Mouse (Mus musculus): ENCODE measurements around the gene Kbtbd3. TPM values are rescaled to one million over a fixed set of nuclear protein-coding genes. Genes with fewer than 3 reads are reported as not detected.

Gene Kbtbd3
- polyA plus RNA-seq, 1 experiment: 0.35 TPM

- no peak overlapping the region for H3K4me3 ChIP-seq (ENCODE audit: control insufficient read depth, insufficient read depth, low read length)
- no peak overlapping the region for H3K27ac ChIP-seq (ENCODE audit: control insufficient read depth, insufficient read depth, low read length)
- WGBS: 55% methylated on average over 1 of the region's 1 CpGs
- H3K36me3 ChIP-seq (ENCODE audit: control insufficient read depth, insufficient read depth, low read length): peaks cover 10% of the 10 kb centered on the region
- H3K27me3 ChIP-seq (ENCODE audit: control insufficient read depth, insufficient read depth, low read length): no peaks in the 10 kb centered on the region
- no peak for DNase-seq
- TF ChIP-seq POLR2A (IDR thresholded peaks at IDR 0.05; ENCODE audit: control insufficient read depth, extremely low read depth, insufficient read depth, low read length, poor library complexity): no peak
- TF ChIP-seq CTCF (IDR thresholded peaks at IDR 0.05; ENCODE audit: borderline replicate concordance, control insufficient read depth, extremely low read depth, insufficient read depth, low read length, poor library complexity): no peak
- H3K4me1 ChIP-seq (replicated peaks; ENCODE audit: control insufficient read depth, insufficient read depth, low read length): no peaks in the 10 kb centered on the region
Measured at GRCm38 (mm10) chr9:4304867-4305266, 4.8 kb upstream of the Kbtbd3 start.

DNA sequence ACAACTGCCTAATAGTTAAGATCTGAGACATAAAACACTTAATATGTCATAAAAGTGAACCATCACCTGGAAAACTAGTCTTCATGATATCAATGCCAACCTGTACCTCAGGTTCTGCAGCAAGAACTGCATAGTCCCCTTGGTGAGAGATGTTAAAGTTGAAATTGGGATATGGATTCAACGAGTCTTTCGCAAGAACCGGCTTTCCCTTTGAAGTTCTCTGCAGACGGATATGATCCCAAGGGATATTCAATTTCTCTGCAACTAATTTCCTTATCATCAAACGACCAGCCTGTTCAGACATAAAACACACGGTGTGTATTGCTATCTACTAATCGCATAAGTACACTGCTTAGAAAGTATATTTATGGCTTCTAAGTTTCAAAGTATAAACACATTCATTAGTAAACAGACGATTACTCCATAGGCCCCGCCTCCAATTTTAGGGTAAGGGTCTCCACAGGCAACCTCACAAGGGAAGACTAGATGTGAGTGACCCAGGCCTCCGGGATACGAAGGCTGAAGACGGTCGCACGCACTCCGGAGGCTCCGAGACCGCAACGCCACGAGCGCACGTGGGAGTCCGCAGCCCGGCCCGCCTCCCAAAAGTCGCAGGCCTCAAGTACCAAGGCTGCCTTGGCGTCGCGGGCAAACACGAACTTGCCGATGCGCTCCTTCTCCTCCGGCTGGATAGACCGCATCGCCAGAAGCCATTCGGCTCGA, 844 bp upstream of the Kbtbd3 start:
- Histone ChIP-seq H3K27me3 (ENCODE audit: control insufficient read depth, insufficient read depth, low read length) (no peaks in the 10 kb centered on the region), H3K4me3 (ENCODE audit: control insufficient read depth, insufficient read depth, low read length) (peak overlapping the region; percentile 62), H3K36me3 (ENCODE audit: control insufficient read depth, insufficient read depth, low read length) (no peaks in the 10 kb centered on the region), H3K27ac (ENCODE audit: control insufficient read depth, insufficient read depth, low read length) (peak overlapping the region; percentile 6; the same call in 1 of the 2 replicates), H3K4me1 (replicated peaks; ENCODE audit: control insufficient read depth, insufficient read depth, low read length) (no peaks in the 10 kb centered on the region)
- WGBS: under 1% methylated on average over 36 of the region's 36 CpGs
- no peak for DNase-seq
- no peak for TF ChIP-seq POLR2A (IDR thresholded peaks at IDR 0.05; ENCODE audit: control insufficient read depth, extremely low read depth, insufficient read depth, low read length, poor library complexity)
- TF ChIP-seq CTCF (IDR thresholded peaks at IDR 0.05; ENCODE audit: borderline replicate concordance, control insufficient read depth, extremely low read depth, insufficient read depth, low read length, poor library complexity): no peak

DNA sequence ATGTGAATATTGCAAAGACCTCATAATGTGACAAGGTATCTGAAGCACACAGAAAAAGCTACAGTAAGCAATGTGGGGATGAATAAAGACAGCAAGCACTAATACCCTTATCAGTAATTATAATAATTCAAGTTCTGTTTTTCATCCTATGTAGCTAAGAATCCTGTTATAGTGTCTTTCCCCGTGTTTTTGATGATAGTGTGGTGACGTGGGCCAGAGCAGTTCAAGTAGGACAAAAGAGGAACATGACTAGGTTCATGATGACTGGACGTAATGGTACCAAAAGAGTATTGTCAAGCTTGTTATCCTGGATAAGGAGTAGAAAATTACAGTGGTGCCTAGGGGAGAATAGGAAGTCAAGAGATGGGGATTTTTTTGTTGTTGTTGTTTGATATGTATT, 1.1 kb downstream of the Kbtbd3 start:
- Histone ChIP-seq H3K27ac (ENCODE audit: control insufficient read depth, insufficient read depth, low read length) (no peak overlapping the region), H3K27me3 (ENCODE audit: control insufficient read depth, insufficient read depth, low read length) (no peaks in the 10 kb centered on the region), H3K36me3 (ENCODE audit: control insufficient read depth, insufficient read depth, low read length) (no peaks in the 10 kb centered on the region), H3K4me1 (replicated peaks; ENCODE audit: control insufficient read depth, insufficient read depth, low read length) (no peaks in the 10 kb centered on the region), H3K4me3 (ENCODE audit: control insufficient read depth, insufficient read depth, low read length) (no peak overlapping the region)
- no peak for DNase-seq
- TF ChIP-seq CTCF (IDR thresholded peaks at IDR 0.05; ENCODE audit: borderline replicate concordance, control insufficient read depth, extremely low read depth, insufficient read depth, low read length, poor library complexity): no peak
- no peak for TF ChIP-seq POLR2A (IDR thresholded peaks at IDR 0.05; ENCODE audit: control insufficient read depth, extremely low read depth, insufficient read depth, low read length, poor library complexity)
- whole genome bisulfite sequencing: 47% methylated on average over 3 of the region's 3 CpGs

DNA sequence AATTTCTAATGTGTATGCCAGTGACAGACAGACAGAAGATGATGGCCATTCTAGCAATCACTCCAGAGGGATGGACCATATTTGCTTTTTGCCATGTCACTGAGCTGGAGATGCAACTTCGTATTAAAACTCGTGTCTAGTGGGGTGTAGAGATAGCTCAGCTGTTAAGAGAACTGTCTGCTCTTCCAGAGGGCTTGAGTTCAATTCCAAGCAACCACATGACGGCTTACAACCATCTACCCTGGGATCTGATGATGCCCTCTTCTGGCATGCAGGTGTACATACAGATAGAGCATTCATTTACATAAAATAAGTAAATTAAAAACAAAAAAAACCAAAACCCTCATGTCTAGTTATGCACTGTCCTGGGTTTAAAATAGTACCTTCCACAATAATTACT, 1.5 kb downstream of the Kbtbd3 start:
- TF ChIP-seq POLR2A (IDR thresholded peaks at IDR 0.05; ENCODE audit: control insufficient read depth, extremely low read depth, insufficient read depth, low read length, poor library complexity): no peak
- no peak for TF ChIP-seq CTCF (IDR thresholded peaks at IDR 0.05; ENCODE audit: borderline replicate concordance, control insufficient read depth, extremely low read depth, insufficient read depth, low read length, poor library complexity)
- 84% methylated on average over 3 of the region's 3 CpGs for WGBS
- Histone ChIP-seq H3K4me3 (ENCODE audit: control insufficient read depth, insufficient read depth, low read length) (no peak overlapping the region), H3K27ac (ENCODE audit: control insufficient read depth, insufficient read depth, low read length) (no peak overlapping the region), H3K4me1 (replicated peaks; ENCODE audit: control insufficient read depth, insufficient read depth, low read length) (no peaks in the 10 kb centered on the region), H3K27me3 (ENCODE audit: control insufficient read depth, insufficient read depth, low read length) (no peaks in the 10 kb centered on the region), H3K36me3 (ENCODE audit: control insufficient read depth, insufficient read depth, low read length) (no peaks in the 10 kb centered on the region)
- DNase-seq: no peak

DNA sequence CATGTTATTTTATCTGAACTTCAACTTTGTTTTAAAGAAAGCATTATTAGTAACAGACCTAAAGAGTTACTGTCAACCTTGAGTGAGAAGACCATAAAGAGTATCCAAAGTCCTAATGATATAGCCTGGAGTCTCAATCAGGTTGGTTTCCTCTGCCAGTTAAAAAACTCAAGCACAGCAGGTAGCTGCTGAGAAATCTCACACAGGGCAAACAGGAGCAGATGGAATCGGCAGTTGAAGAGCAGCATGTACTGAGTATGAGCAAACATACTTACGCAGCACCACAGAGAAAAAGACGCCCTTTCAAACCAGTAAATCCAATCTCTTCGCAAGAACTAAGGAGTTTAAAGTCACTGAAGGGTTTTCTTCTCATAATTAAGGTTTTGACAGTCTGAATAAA, 4.3 kb downstream of the Kbtbd3 start:
- DNase-seq: no peak
- no peak for TF ChIP-seq CTCF (IDR thresholded peaks at IDR 0.05; ENCODE audit: borderline replicate concordance, control insufficient read depth, extremely low read depth, insufficient read depth, low read length, poor library complexity)
- TF ChIP-seq POLR2A (IDR thresholded peaks at IDR 0.05; ENCODE audit: control insufficient read depth, extremely low read depth, insufficient read depth, low read length, poor library complexity): no peak
- no peaks in the 10 kb centered on the region for H3K27me3 ChIP-seq (ENCODE audit: control insufficient read depth, insufficient read depth, low read length)
- H3K4me3 ChIP-seq (ENCODE audit: control insufficient read depth, insufficient read depth, low read length): no peak overlapping the region
- no peaks in the 10 kb centered on the region for H3K36me3 ChIP-seq (ENCODE audit: control insufficient read depth, insufficient read depth, low read length)
- H3K27ac ChIP-seq (ENCODE audit: control insufficient read depth, insufficient read depth, low read length): no peak overlapping the region
- WGBS: 98% methylated on average over 4 of the region's 4 CpGs
- H3K4me1 ChIP-seq (replicated peaks; ENCODE audit: control insufficient read depth, insufficient read depth, low read length): no peaks in the 10 kb centered on the region

- H3K27ac ChIP-seq (ENCODE audit: control insufficient read depth, insufficient read depth, low read length): no peak overlapping the region
- DNase-seq: no peak
- TF ChIP-seq POLR2A (IDR thresholded peaks at IDR 0.05; ENCODE audit: control insufficient read depth, extremely low read depth, insufficient read depth, low read length, poor library complexity): no peak
- no peak for TF ChIP-seq CTCF (IDR thresholded peaks at IDR 0.05; ENCODE audit: borderline replicate concordance, control insufficient read depth, extremely low read depth, insufficient read depth, low read length, poor library complexity)
- no peak overlapping the region for H3K4me3 ChIP-seq (ENCODE audit: control insufficient read depth, insufficient read depth, low read length)
- H3K4me1 ChIP-seq (replicated peaks; ENCODE audit: control insufficient read depth, insufficient read depth, low read length): no peaks in the 10 kb centered on the region
- WGBS: 97% methylated on average over 2 of the region's 2 CpGs
- H3K27me3 ChIP-seq (ENCODE audit: control insufficient read depth, insufficient read depth, low read length): no peaks in the 10 kb centered on the region
- H3K36me3 ChIP-seq (ENCODE audit: control insufficient read depth, insufficient read depth, low read length): no peaks in the 10 kb centered on the region
Measured at GRCm38 (mm10) chr9:4315746-4316145, 6.1 kb downstream of the Kbtbd3 start.
